Mouse (Mus musculus): Measurements from ENCODE around the gene Myh13.

GRCm38 (mm10) chr11:67364986-67365721 is 43.7 kb downstream of the Myh13 start:
- TF ChIP-seq CTCF (IDR thresholded peaks at IDR 0.05; ENCODE audit: borderline replicate concordance, extremely low read depth, insufficient read depth, insufficient read length) (no peak), POLR2A (IDR thresholded peaks at IDR 0.05; ENCODE audit: borderline replicate concordance, extremely low read depth, insufficient read depth, insufficient read length, poor library complexity, severe bottlenecking) (no peak)
